Mouse (Mus musculus): ENCODE data around the gene N4bp2l2.

The N4bp2l2 gene

GRCm38 (mm10) chr5:150597088-150597487 lies 68.9 kb downstream of the N4bp2l2 start, which contains the start of gene N4bp2l1:
Gene N4bp2l1, minus strand, starts transcription at chr5:150597188.
- DNase-seq (ENCODE audit: low spot score): no peak

GRCm38 (mm10) chr5:150595366-150596016 lies 70.5 kb downstream of the N4bp2l2 start:
- DNase-seq (ENCODE audit: low spot score): peak; percentile 45

GRCm38 (mm10) chr5:150594649-150595339 lies 71.2 kb downstream of the N4bp2l2 start:
- DNase-seq (ENCODE audit: low spot score): no peak

GRCm38 (mm10) chr5:150593756-150594648 lies 72.0 kb downstream of the N4bp2l2 start:
- DNase-seq (ENCODE audit: low spot score): peak; percentile 56

- DNase-seq (ENCODE audit: low spot score): peak; percentile 51
Observed at GRCm38 (mm10) chr5:150592904-150593755, 72.9 kb downstream of the N4bp2l2 start.

- no peak for DNase-seq (ENCODE audit: low spot score)
Observed at GRCm38 (mm10) chr5:150592186-150592903, 73.6 kb downstream of the N4bp2l2 start.

GRCm38 (mm10) chr5:150589945-150590344 lies 76.0 kb downstream of the N4bp2l2 start:
- DNase-seq (ENCODE audit: low spot score): no peak

GRCm38 (mm10) chr5:150584337-150584729 lies 81.7 kb downstream of the N4bp2l2 start:
- DNase-seq (ENCODE audit: low spot score): no peak

- DNase-seq (ENCODE audit: low spot score): peak; percentile 47
Observed at GRCm38 (mm10) chr5:150583622-150584336, 82.2 kb downstream of the N4bp2l2 start.

GRCm38 (mm10) chr5:150583181-150583580 lies 82.8 kb downstream of the N4bp2l2 start:
- no peak for DNase-seq (ENCODE audit: low spot score)

GRCm38 (mm10) chr5:150581180-150581579 lies 84.8 kb downstream of the N4bp2l2 start:
- no peak for DNase-seq (ENCODE audit: low spot score)

GRCm38 (mm10) chr5:150578613-150579171 lies 87.3 kb downstream of the N4bp2l2 start:
- DNase-seq (ENCODE audit: low spot score): no peak

- no peak for DNase-seq (ENCODE audit: low spot score)
Observed at GRCm38 (mm10) chr5:150576832-150577231, 89.2 kb downstream of the N4bp2l2 start.

GRCm38 (mm10) chr5:150574885-150575284 lies 91.1 kb downstream of the N4bp2l2 start:
- no peak for DNase-seq (ENCODE audit: low spot score)

GRCm38 (mm10) chr5:150574403-150574802 lies 91.6 kb downstream of the N4bp2l2 start:
- DNase-seq (ENCODE audit: low spot score): no peak

- no peak for DNase-seq (ENCODE audit: low spot score)
Observed at GRCm38 (mm10) chr5:150570496-150571219, 95.3 kb downstream of the N4bp2l2 start.

GRCm38 (mm10) chr5:150566971-150567370 lies 99.0 kb downstream of the N4bp2l2 start:
- peak; percentile 56 for DNase-seq (ENCODE audit: low spot score)

GRCm38 (mm10) chr5:150566226-150566625 lies 99.8 kb downstream of the N4bp2l2 start:
- DNase-seq (ENCODE audit: low spot score): no peak

GRCm38 (mm10) chr5:150564426-150564825 lies 101.6 kb downstream of the N4bp2l2 start:
- DNase-seq (ENCODE audit: low spot score): no peak

Measured in lung, postnatal 25 days (tissue).